Mouse (Mus musculus) brain, embryonic 18.5 days (tissue): Measurements from ENCODE around the gene Chgb.
A peak's percentile ranks its signal among the peaks of the same experiment; 100 is the strongest.

ENCODE experiments used
- DNase-seq: peaks from one replicate; pipeline ENCODE4 v3.0.0-alpha.2; 2012; ENCODE audit warnings: low read depth, low spot score

The Chgb gene

GRCm38 (mm10) chr2:132780978-132781377 lies at the start of gene Chgb:
Gene Chgb, plus strand, starts transcription at chr2:132781278.
- no peak for DNase-seq

DNA sequence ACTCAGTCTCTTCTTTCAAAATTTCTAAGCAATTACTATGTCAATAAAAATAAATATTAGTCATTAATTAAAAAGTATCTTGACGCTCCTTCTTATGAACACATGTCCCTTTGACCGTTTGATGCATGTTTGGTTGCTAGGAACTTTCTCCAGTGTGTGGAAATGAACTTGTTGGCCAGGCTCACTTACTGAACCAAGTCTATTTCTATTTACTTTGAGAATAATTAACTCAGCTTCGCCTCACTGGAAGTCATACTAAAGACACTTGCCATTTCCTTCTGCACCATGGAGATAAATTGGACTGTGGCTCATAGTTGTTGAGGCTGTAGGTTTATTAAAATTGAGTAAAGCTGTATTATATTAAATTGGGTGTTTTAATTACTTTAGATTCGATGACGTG lies 48.1 kb upstream of the Chgb start:
- DNase-seq, result no peak

GRCm38 (mm10) chr2:132733603-132734573 lies 47.2 kb upstream of the Chgb start:
- DNase-seq, result no peak

DNA sequence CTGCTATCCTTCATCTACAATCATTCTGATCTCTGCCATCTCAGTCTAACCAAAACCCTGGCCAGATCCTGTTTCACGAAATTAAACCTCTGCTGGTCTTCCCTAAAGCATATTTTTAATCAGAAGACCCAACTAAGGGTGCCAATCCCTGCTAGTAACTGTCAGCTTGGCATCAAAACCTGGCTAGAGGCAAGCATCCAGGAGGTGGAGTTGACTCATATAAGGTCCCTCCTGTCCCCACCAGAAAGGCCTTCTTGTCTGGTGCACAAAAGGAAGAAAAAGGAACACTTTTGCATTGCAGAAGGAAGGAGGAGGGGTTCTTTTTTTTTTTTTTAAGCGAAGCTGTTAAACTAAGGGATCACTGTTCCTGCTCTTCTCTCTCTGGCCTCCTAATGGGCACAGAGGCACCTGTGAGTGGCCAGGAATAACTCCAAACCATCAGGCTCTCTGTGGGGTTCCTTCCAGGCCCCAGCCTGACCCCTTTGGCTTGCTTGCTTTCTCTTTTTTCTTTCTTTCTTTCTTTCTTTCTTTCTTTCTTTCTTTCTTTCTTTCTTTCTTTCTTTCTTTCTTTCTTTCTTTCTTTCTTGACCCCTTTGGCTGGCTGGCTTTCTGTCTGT lies 42.2 kb upstream of the Chgb start:
- no peak for DNase-seq

GRCm38 (mm10) chr2:132741862-132742347 lies 39.2 kb upstream of the Chgb start:
- no peak for DNase-seq

GRCm38 (mm10) chr2:132744866-132745265 lies 36.2 kb upstream of the Chgb start:
- no peak for DNase-seq

- no peak for DNase-seq
Measured at GRCm38 (mm10) chr2:132746108-132746507, 35.0 kb upstream of the Chgb start.

DNA sequence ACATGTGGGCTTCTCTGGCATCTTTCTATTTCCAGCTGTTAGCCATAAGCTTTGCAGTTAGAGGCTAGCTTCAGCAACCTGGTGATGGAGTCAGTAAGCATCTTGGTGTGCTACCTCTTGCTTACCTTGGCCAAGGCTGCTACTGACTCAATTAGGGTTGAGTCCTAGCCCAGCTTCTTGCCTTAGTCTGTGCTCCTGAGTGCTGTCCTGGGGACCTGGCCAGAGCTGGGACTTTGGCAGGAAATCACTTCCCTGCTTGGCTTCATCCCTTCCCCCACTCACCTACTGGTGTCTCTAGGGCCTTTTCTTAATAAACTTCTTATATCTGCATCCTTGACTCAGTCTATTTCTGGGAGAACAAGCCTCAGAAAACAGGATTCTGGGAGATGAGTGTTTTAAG lies 30.4 kb upstream of the Chgb start:
- DNase-seq, result no peak

GRCm38 (mm10) chr2:132751141-132752066 lies 29.7 kb upstream of the Chgb start:
- DNase-seq, result peak; percentile 20

- no peak for DNase-seq
Measured at GRCm38 (mm10) chr2:132752398-132752797, 28.7 kb upstream of the Chgb start.

DNA sequence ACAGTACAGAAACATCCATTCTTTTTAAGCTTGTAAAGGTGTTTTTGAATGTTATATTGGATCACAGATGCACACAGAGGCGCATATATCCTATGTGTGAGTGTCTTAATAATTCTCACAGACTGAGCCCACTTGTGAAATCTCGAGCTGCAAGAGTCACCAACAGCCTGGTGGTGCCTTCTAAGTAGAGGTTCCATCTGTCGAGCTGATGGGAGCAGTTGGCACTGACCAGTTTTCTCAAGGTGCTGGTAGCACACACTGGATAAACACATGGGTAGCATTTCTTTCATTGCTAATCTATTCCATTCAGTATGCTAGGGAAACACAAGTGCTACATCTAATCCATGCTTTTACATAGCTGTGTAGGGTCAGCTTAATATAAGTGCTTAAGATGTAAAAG lies 27.9 kb upstream of the Chgb start:
- no peak for DNase-seq

GRCm38 (mm10) chr2:132757911-132758310 lies 23.2 kb upstream of the Chgb start:
- no peak for DNase-seq

- no peak for DNase-seq
Measured at GRCm38 (mm10) chr2:132770822-132771221, 10.3 kb upstream of the Chgb start.

- DNase-seq, result peak; percentile 55
Measured at GRCm38 (mm10) chr2:132781439-132782068, 476 bp downstream of the Chgb start.

DNA sequence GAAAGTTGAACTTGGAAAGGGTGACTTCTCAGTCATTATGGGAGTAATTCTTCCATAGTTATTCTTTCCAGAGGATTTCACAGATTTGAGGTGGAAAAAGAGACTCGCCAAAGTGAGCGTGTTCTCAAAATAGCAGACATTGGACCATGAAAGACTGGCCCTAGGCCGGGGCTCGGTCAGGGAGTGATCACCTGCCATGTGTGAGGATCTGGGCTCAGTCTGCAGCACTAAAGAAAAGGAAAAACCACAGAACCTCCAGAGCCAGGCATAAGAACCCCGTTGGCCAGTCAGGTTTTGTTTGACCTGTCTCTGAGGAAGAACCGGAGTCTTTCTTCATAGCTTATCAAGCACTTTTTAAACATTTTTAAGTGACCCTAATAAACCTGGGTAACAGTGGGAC lies 3.0 kb downstream of the Chgb start:
- DNase-seq, result no peak

- no peak for DNase-seq
Measured at GRCm38 (mm10) chr2:132793441-132794203, 12.5 kb downstream of the Chgb start.

DNA sequence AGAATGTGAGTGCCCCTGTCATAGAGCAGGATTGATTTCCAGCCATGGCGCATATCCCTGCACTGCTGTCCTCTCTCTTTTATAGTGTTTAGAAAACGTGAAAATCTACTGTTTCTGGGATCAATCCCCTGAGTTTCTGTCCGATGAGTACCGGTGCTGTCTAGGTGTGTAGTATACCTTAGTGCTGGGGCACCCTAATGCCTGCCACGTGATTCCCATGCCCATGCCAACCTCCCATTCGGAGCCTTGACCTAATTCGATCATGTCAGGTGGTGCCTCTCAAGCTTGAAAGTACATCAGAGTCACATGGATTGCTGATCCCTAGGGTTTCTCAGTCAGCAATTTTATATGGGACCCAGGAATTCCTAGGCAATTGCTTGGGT lies 13.1 kb downstream of the Chgb start:
- DNase-seq, result no peak

- DNase-seq, result no peak
Measured at GRCm38 (mm10) chr2:132802976-132803375, 21.9 kb downstream of the Chgb start.

DNA sequence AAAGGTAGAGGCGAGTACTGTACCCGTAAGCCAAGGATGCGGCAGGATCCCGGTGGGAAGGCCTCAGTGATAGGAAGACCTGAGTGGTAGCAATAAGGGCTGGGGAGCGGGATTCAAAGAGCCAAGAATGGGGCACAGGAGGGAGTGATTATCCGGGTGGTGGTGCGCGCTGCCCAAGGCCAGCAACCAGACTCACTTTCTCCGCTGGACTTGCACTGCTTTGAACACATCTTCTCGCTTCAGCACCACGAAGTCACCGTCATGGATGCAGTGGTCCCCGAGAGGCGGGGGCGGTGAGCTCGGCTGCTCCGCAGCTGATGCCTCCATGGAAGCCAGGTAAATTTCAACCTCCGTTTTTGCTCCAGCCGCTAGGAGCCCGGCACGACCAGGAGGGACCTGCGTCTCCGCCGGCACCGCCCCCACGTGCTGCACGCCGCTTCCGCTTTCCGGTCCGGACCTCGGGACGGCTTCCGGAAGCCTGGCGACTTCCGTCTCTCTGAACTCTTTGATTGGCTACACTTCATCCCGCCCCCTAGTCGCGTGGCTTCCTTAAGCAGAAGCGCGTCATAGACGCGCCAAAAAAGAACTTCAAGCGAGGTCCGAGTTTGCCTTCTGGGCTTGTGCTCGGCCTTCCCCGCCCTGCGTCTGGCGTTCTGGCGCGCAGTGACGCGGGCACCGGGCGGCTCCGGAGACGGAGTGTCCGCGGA lies 34.7 kb downstream of the Chgb start, which contains the start of the genes Trmt6 and Mcm8:
Gene Trmt6, minus strand, starts transcription at position 448 of the 707 bp plus-strand sequence.
Gene Mcm8, plus strand, starts transcription at position 534 of the 707 bp plus-strand sequence.
- peak; percentile 93 for DNase-seq

- DNase-seq, result no peak
Measured at GRCm38 (mm10) chr2:132841071-132841470, 60.0 kb downstream of the Chgb start.
